8 mouse cellular contexts compared by ENCODE assay signal in the genomic region with DNA sequence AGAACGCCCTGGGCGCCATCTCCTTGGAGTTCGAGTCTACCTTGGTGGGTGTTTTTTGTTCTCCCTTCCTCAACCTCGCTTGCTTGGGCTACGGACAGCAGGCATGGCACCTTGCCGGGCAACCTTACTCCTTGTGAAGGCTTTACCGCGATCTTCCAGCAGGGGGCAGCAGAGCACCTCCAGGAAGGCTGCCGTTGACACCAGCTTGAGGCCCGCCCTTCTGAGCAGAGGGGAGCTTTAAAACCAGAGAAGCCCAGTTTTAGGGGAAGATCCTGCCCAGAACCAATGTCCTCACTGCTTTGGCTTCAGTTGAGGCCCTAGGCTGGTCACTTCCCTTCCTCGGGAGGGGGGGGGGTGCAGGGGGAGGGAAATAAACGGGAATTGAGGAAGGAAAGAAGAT. TPM values are rescaled to one million over a fixed set of nuclear protein-coding genes. Genes with fewer than 3 reads are reported as not detected.
DNase-seq lines count a peak whose midpoint lies in the region; ATAC-seq lines count a peak whose summit lies in the region.

No protein-coding gene starts in this region.

- no peaks in the 10 kb centered on the region for H3K27me3 ChIP-seq in hindbrain, embryonic 15.5 days
- peaks cover 50% of the 10 kb centered on the region for H3K27me3 ChIP-seq in megakaryocyte, embryonic 14.5 days (replicated peaks)

- WGBS in hindbrain, embryonic 15.5 days, result 2% methylated on average over 12 of the region's 12 CpGs

- H3K9ac ChIP-seq in hindbrain, embryonic 15.5 days, result 0 out of 2 replicates have a peak overlapping the region, but pooled peaks have one; percentile 36

- peak; percentile 86 for ATAC-seq in hindbrain, embryonic 15.5 days (ENCODE audit: low FRiP score, low read depth)

- H3K4me2 ChIP-seq in hindbrain, embryonic 15.5 days, result peak overlapping the region; percentile 59

- peaks cover 18% of the 10 kb centered on the region for H3K4me1 ChIP-seq in hindbrain, embryonic 15.5 days (replicated peaks)
- peaks cover 12% of the 10 kb centered on the region for H3K4me1 ChIP-seq in megakaryocyte, embryonic 14.5 days

- no peaks in the 10 kb centered on the region for H3K36me3 ChIP-seq in hindbrain, embryonic 15.5 days
- no peaks in the 10 kb centered on the region for H3K36me3 ChIP-seq in megakaryocyte, embryonic 14.5 days (replicated peaks; ENCODE audit: low read length)

- H3K27ac ChIP-seq in hindbrain, embryonic 15.5 days (replicated peaks), result no peak overlapping the region

- no peak overlapping the region for H3K4me3 ChIP-seq in hindbrain, embryonic 15.5 days
- H3K4me3 ChIP-seq in megakaryocyte, embryonic 14.5 days (replicated peaks), result peak overlapping the region; percentile 50

- DNase-seq in WW6 (ENCODE audit: low read depth, low spot score), result peak; percentile 76
- DNase-seq in cerebellum, postnatal 25 days, result peak; percentile 98
- peak; percentile 91 to 92 for DNase-seq in frontal cortex, postnatal 36 days (ENCODE audit: low spot score in 2 of 2)
- peak; percentile 77 for DNase-seq in left cerebral cortex, adult 11 months (ENCODE audit: low spot score)
- peak; percentile 94 to 96 for DNase-seq in right cerebral cortex, adult 2 months (ENCODE audit: low spot score in 2 of 2)
- peak; percentile 92 for DNase-seq in urinary bladder, postnatal 14 days (ENCODE audit: low spot score)

- H3K9me3 ChIP-seq in hindbrain, embryonic 15.5 days, result no peaks in the 10 kb centered on the region
- H3K9me3 ChIP-seq in megakaryocyte, embryonic 14.5 days, result no peaks in the 10 kb centered on the region

RNA-seq across cellular contexts. Expression of a gene that starts 17.9 kb away (rescaled TPM):
- 2.5 and 3.1 TPM in 2 replicates for polyA plus RNA-seq in hindbrain, embryonic 15.5 days (2015; fragmentation: Nextera tagmentation; extraction: Ambion mirVana)
- 7.0 TPM in 1 of 2 replicates, not detected in the other for polyA plus RNA-seq in megakaryocyte, embryonic 14.5 days (2012; ENCODE audit: insufficient read depth, low replicate concordance)

RNA-seq across cellular contexts. Expression of a gene that starts 20.1 kb away (rescaled TPM):
- polyA plus RNA-seq in hindbrain, embryonic 15.5 days (2015; fragmentation: Nextera tagmentation; extraction: Ambion mirVana), result 0.51 and 0.93 TPM in 2 replicates
- 2.7 and 4.2 TPM in 2 replicates for polyA plus RNA-seq in megakaryocyte, embryonic 14.5 days (2012; ENCODE audit: insufficient read depth, low replicate concordance)

RNA-seq across cellular contexts. Expression of a gene that starts 50.6 kb away (rescaled TPM):
- 26.0 and 26.4 TPM in 2 replicates for polyA plus RNA-seq in hindbrain, embryonic 15.5 days (2015; fragmentation: Nextera tagmentation; extraction: Ambion mirVana)
- 0.04 TPM in 1 of 2 replicates, not detected in the other for polyA plus RNA-seq in megakaryocyte, embryonic 14.5 days (2012; ENCODE audit: insufficient read depth, low replicate concordance)

RNA-seq across cellular contexts. Expression of a gene that starts 53.6 kb away (rescaled TPM):
- not detected in 2 replicates for polyA plus RNA-seq in hindbrain, embryonic 15.5 days (2015; fragmentation: Nextera tagmentation; extraction: Ambion mirVana)
- polyA plus RNA-seq in megakaryocyte, embryonic 14.5 days (2012; ENCODE audit: insufficient read depth, low replicate concordance), result not detected in 2 replicates

Comparison
In these comparisons a context has a peak if more than half of its experiments do, and no peak if none do; other contexts are left out.
1. RNA of a gene that starts 50.6 kb away (polyA plus RNA-seq): 26.0 to 26.4 TPM in hindbrain, embryonic 15.5 days; 0.04 TPM in megakaryocyte, embryonic 14.5 days; every median in the first group is over 10 times any median in the second.
2. Peak in every context shown above with its lines, with median percentiles within 50 percentile points of each other: DNase-seq.